Mouse (Mus musculus): Measurements from ENCODE around the gene Gpha2.

DNA sequence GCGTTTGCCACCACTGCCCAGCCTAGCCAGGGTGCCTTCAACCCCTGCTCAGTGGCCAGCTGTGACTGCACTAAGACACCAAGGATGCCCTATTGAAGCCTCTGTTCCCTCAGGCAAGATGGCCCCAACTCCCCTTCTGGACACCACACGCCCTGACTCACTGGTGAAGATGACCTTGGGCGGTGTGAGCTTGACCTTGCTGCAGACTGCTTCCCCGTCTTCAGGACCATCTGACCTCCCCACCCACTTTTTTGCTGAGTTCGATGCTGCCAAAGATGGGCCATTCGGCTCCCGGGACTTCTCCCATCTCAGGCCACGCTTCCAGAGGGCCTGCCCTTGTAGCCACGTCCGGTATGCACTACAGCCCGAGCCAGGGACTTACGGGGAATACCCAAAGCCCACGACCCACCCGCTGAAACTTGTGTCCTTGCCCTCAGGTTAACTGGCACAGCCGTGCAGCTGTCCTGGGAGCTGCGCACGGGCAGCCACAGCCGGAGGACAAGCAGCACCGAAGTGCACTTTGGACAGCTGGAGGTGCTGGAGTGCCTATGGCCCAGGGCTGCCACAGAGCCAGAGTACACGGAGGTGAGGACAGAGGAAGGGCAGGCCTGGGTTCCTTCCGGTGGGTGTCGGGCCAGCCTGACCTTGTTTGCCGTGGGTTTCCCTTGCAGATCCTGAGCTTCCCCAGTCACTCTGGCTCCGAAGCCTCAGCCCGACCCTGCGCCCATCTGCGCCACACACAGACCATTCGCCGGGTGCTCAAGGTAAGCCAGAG lies 21.5 kb downstream of the Gpha2 start:
- TF ChIP-seq ZNF384 (IDR thresholded peaks at IDR 0.05; ENCODE audit: low read depth, low read length) = no peak
- no peak for TF ChIP-seq MAFK (IDR thresholded peaks at IDR 0.05; ENCODE audit: insufficient read depth, low read depth, low read length)
